25 mouse cellular contexts compared by ENCODE assay signal in genomic region chr14:120675752-120676151, GRCm38 (mm10).
"Had no signal": no experiment of that assay in that cellular context is flagged by ENCODE, and none has a peak within 500 bp of the region (broad histone marks: within the 10 kb centered on the region; RNA-seq: fewer than 3 reads in every experiment).

No protein-coding gene starts in this region.

- H3K4me3 ChIP-seq: gastrocnemius, adult 2 months; heart, adult 2 months; heart, embryonic 12.5 days; hindbrain, embryonic 10.5 days; hindbrain, embryonic 12.5 days; intestine, embryonic 15.5 days; layer of hippocampus, adult 2 months; left cerebral cortex, adult 2 months; limb, embryonic 10.5 days; limb, embryonic 12.5 days had no signal

- H3K9ac ChIP-seq: heart, embryonic 12.5 days; hindbrain, embryonic 12.5 days; hindbrain, embryonic 14.5 days; intestine, embryonic 15.5 days; limb, embryonic 12.5 days had no signal

- H3K27ac ChIP-seq: gastrocnemius, adult 2 months; heart, adult 2 months; hindbrain, embryonic 10.5 days; hindbrain, embryonic 12.5 days; hindbrain, embryonic 14.5 days; intestine, embryonic 15.5 days; layer of hippocampus, adult 2 months; left cerebral cortex, adult 2 months; limb, embryonic 10.5 days; limb, embryonic 12.5 days had no signal

- H3K27me3 ChIP-seq: heart, embryonic 12.5 days; hindbrain, embryonic 12.5 days; intestine, embryonic 15.5 days; limb, embryonic 12.5 days had no signal

- H3K9me3 ChIP-seq: heart, embryonic 12.5 days; hindbrain, embryonic 10.5 days; hindbrain, embryonic 12.5 days; intestine, embryonic 15.5 days; limb, embryonic 10.5 days; limb, embryonic 12.5 days had no signal

- H3K4me1 ChIP-seq: hindbrain, embryonic 10.5 days; hindbrain, embryonic 12.5 days; intestine, embryonic 15.5 days; limb, embryonic 10.5 days; limb, embryonic 12.5 days had no signal

- H3K36me3 ChIP-seq: heart, embryonic 12.5 days; hindbrain, embryonic 10.5 days; hindbrain, embryonic 12.5 days; intestine, embryonic 15.5 days; limb, embryonic 10.5 days; limb, embryonic 12.5 days had no signal

- ATAC-seq: hindbrain, embryonic 16.5 days; inflammation-experienced regulatory T-cells, adult 6 months; intestine, embryonic 15.5 days; intestine, postnatal 0 days had no signal

- DNase-seq: gastrocnemius, adult 2 months; gastrocnemius, postnatal 10 days; gastrocnemius, postnatal 25 days; heart, adult 2 months; heart, postnatal 10 days; heart, postnatal 4 days; kidney, adult 18-20 months; kidney, adult 8-10 months; kidney, postnatal 10 days; kidney, postnatal 25 days; kidney, postnatal 4 days; liver had no signal

- H3K4me2 ChIP-seq: heart, embryonic 12.5 days; hindbrain, embryonic 12.5 days; hindbrain, embryonic 14.5 days; intestine, embryonic 15.5 days; limb, embryonic 12.5 days; liver, embryonic 11.5 days had no signal
